Mouse (Mus musculus) embryonic facial prominence, embryonic 14.5 days (tissue): Measurements from ENCODE around the gene Abcc1. TPM values are rescaled to one million over a fixed set of nuclear protein-coding genes. Genes with fewer than 3 reads are reported as not detected.

Experiments
- ATAC-seq: fragments of 200-750 bp; cut with Nextera tagmentation; 2 replicates; pipeline ENCODE4 v1.8.0; 2017; ENCODE audit warnings: low read depth, moderate number of reproducible peaks, moderate TSS enrichment
- DNase-seq: peaks from one replicate; pipeline ENCODE4 v3.0.0-alpha.2; 2015; ENCODE audit warnings: low spot score
- H3K27ac ChIP-seq: fragments of 300-500 bp; sonication (generic); replicated peaks from 2 replicates; pipeline ENCODE4 v1.5.1; 2014; ENCODE audit warnings: low read depth, mild to moderate bottlenecking, low read length, moderate library complexity
- H3K27me3 ChIP-seq: fragments of 300-500 bp; sonication (generic); replicated peaks from 2 replicates; pipeline ENCODE4 v1.6.1; 2014; ENCODE audit warnings: low read length; ENCODE audit not compliant: control insufficient read depth, insufficient read depth
- H3K36me3 ChIP-seq: fragments of 300-500 bp; sonication (generic); 2 replicates; pipeline ENCODE4 v1.6.1; 2014; ENCODE audit warnings: low read length, mixed read lengths; ENCODE audit not compliant: control insufficient read depth, insufficient read depth
- H3K4me1 ChIP-seq: fragments of 300-500 bp; sonication (generic); 2 replicates; pipeline ENCODE4 v1.6.1; 2014; ENCODE audit warnings: antibody characterized with exemption, low read length; ENCODE audit not compliant: control insufficient read depth, insufficient read depth
- H3K4me2 ChIP-seq: fragments of 300-500 bp; sonication (generic); 2 replicates; pipeline ENCODE4 v1.6.1; 2014; ENCODE audit warnings: low read depth, mild to moderate bottlenecking, low read length, moderate library complexity, mixed read lengths
- H3K4me3 ChIP-seq: fragments of 300-500 bp; sonication (generic); 2 replicates; pipeline ENCODE4 v1.5.1; 2014; ENCODE audit warnings: low read depth, mild to moderate bottlenecking, low read length
- H3K9ac ChIP-seq: fragments of 300-500 bp; sonication (generic); 2 replicates; pipeline ENCODE4 v1.6.1; 2014; ENCODE audit warnings: low read depth, mild to moderate bottlenecking, low read length, moderate library complexity, mixed read lengths
- H3K9me3 ChIP-seq: fragments of 300-500 bp; sonication (generic); 2 replicates; pipeline ENCODE4 v1.6.1; 2016; ENCODE audit warnings: low read length; ENCODE audit not compliant: control insufficient read depth
- WGBS: fragments of 180-500 bp; shearing (Covaris S2); extraction: QIAGEN DNeasy Blood & Tissue Kit; methylation state at CpG from one replicate; pipeline ENCODE4 v1.1.7; 2014; 5-methylcytosine and 5-hydroxymethylcytosine counted together
- polyA plus RNA-seq: library from polyadenylated mRNA; unstranded; fragments of >200 nt; fragmentation: Nextera tagmentation; extraction: Ambion mirVana; gene quantifications from 2 replicates; pipeline ENCODE4 v1.2.1, GENCODE M21; 2014

Abcc1 gene
- polyA plus RNA-seq, 1 experiment from 2014 or later = 10.4 TPM

DNA sequence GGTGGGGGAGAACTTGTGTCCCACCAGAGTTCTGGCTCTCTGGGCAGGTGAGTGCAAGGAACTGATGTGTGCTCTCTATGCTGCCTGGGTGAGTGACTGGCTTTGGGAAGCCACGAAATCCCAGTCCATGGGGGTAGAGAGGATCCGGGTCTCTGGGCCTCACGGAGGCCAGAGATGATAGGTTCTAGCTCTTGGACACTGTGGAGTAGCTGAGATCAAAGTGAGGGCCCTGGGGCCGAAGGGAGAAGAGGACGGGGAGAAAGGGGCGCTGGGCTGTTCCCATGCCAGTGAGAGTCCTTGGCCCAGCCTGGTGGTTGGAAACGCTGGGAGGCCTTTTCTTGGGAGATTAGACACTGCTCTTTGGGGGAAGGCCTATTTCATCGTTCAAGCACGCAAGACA, 53.8 kb downstream of the Abcc1 start:
- H3K9ac ChIP-seq = no peak overlapping the region
- ATAC-seq = no peak
- no peak for DNase-seq
- no peak overlapping the region for H3K4me3 ChIP-seq
- no peaks in the 10 kb centered on the region for H3K9me3 ChIP-seq
- peaks cover 16% of the 10 kb centered on the region; the same call in 1 of the 2 replicates for H3K36me3 ChIP-seq
- no peaks in the 10 kb centered on the region for H3K4me1 ChIP-seq
- WGBS = 85% methylated on average over 9 of the region's 9 CpGs
- H3K27ac ChIP-seq = no peak overlapping the region
- no peak overlapping the region for H3K4me2 ChIP-seq
- no peaks in the 10 kb centered on the region for H3K27me3 ChIP-seq

DNA sequence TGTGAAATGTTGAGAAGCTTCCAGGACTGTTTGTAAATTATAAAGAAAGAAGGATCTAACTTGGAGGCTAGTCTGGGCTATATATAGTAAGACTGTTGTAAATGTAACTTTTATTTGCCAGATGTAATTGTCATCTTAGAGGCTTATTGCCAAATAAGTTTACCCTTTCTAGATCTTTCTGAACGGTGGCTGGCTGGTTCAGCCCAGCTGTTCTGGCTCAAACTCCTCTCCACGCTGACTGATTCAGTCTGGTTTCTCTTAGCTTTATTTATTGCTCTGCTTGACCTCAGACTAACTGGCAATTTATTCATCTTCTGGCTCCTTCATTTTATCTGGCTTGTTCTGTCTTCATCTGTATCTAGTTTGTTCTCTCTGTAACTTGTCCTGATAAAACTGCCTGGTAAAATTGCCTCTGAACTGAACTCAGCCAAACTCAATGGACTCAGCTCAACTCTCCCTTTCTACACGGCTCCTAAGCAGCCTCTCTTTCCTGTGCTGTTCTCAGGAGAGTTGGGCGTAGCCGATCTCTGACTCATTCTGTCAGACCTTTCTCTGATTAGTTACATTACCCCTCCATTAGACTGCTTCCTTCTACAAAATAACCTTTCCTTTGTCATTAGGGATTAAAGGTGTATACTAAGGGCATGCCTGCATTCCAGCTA, 55.7 kb downstream of the Abcc1 start:
- Histone ChIP-seq H3K9ac (no peak overlapping the region), H3K36me3 (peaks cover 14% of the 10 kb centered on the region; the same call in 1 of the 2 replicates), H3K27ac (no peak overlapping the region), H3K27me3 (no peaks in the 10 kb centered on the region), H3K4me2 (no peak overlapping the region), H3K4me3 (no peak overlapping the region), H3K9me3 (no peaks in the 10 kb centered on the region), H3K4me1 (no peaks in the 10 kb centered on the region)
- DNase-seq (peak; percentile 16), ATAC-seq (peak; percentile 81; the same call in 1 of the 2 replicates)
- 67% methylated on average over 5 of the region's 5 CpGs for WGBS

DNA sequence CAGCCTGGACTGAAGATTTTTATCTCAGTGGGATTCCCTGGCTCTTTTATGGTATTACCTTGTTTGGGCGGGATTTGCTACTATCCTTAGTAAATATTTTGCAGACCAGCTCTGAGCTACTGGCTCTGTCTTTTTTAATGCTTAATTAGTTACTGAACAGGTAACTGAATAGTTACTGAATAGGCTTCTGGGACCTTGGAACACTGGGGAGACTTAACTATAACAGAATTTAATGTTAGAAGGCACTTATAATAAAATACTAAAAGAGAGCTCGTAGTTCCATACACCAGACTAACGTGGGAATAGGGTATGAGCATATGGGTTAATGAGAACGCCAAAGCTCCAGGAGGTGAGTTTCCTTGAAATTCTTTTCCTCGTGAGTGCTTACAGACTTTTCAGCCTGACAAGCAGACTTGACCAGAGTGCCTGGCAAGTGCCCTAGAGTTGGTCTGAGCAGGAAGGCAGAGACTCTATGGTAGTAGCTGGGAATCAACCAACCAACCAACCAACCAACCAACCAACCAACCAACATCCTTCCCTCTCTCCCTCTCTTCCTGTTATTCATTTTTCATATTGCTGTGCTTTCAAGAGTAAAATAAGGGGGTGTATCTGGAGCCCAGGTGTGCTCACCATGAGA, 59.3 kb downstream of the Abcc1 start:
- Histone ChIP-seq H3K9me3 (no peaks in the 10 kb centered on the region), H3K4me3 (no peak overlapping the region), H3K9ac (no peak overlapping the region), H3K36me3 (0 out of 2 replicates have a peak, but pooled peaks cover 12% of the 10 kb centered on the region), H3K27ac (no peak overlapping the region), H3K4me2 (no peak overlapping the region), H3K27me3 (no peaks in the 10 kb centered on the region), H3K4me1 (no peaks in the 10 kb centered on the region)
- 84% methylated on average over 5 of the region's 5 CpGs for WGBS
- ATAC-seq = no peak
- no peak for DNase-seq

DNA sequence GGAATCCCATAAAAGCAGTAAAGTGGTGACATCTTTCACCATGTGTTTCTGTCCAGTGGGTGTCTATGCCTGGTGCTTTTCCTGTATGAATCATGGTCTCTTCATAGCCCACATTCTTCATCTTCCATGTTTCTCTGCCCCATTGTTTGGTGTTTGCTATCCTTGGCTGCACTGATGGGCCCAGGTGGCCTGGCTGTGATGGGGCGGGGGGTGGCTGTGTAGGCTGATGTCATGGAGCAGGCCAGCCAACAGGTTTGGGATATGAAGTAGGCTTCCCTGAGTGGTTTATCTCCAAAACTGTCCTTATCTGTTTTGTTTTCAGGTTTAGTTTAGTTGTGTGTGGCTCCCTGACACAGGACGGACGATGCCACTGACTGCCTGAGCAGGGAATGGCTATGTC, 60.7 kb downstream of the Abcc1 start:
- 96% methylated on average over 3 of the region's 3 CpGs for WGBS
- H3K36me3 ChIP-seq = 0 out of 2 replicates have a peak, but pooled peaks cover 12% of the 10 kb centered on the region
- H3K4me2 ChIP-seq = no peak overlapping the region
- ATAC-seq (no peak), DNase-seq (no peak)
- H3K27me3 ChIP-seq = no peaks in the 10 kb centered on the region
- no peaks in the 10 kb centered on the region for H3K9me3 ChIP-seq
- H3K4me1 ChIP-seq = no peaks in the 10 kb centered on the region
- no peak overlapping the region for H3K4me3 ChIP-seq
- no peak overlapping the region for H3K9ac ChIP-seq
- no peak overlapping the region for H3K27ac ChIP-seq

GRCm38 (mm10) chr16:14429371-14429770, 68.0 kb downstream of the Abcc1 start:
- Histone ChIP-seq H3K36me3 (no peaks in the 10 kb centered on the region), H3K27me3 (no peaks in the 10 kb centered on the region), H3K9me3 (no peaks in the 10 kb centered on the region), H3K9ac (no peak overlapping the region), H3K4me3 (no peak overlapping the region), H3K4me2 (no peak overlapping the region), H3K27ac (no peak overlapping the region), H3K4me1 (no peaks in the 10 kb centered on the region)
- ATAC-seq (no peak), DNase-seq (no peak)
- 83% methylated on average over 6 of the region's 6 CpGs for WGBS

DNA sequence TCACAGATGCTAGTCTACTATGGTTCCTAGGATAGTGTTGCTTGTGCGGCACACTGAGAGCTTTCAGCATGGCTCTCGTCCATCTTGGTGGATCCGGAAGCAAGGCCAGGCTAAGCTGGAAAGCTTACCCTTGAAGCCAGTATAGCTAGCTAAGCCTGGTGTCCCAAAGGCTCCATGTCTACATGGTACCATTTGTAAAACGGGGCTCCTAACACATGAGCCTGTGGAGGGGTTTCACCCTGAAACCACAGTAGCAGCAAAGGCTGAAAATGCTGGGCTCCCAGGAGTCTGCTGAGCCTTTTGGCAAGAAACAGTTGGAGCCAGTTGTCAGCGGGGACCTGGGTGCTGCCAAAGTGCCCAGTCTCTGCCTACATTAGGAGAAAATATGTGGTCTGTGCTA, 71.6 kb downstream of the Abcc1 start:
- H3K27me3 ChIP-seq = no peaks in the 10 kb centered on the region
- no peaks in the 10 kb centered on the region for H3K4me1 ChIP-seq
- no peak for ATAC-seq
- no peak for DNase-seq
- no peak overlapping the region for H3K4me3 ChIP-seq
- H3K9ac ChIP-seq = no peak overlapping the region
- no peak overlapping the region for H3K27ac ChIP-seq
- H3K4me2 ChIP-seq = no peak overlapping the region
- WGBS = 88% methylated on average over 5 of the region's 5 CpGs
- no peaks in the 10 kb centered on the region; the same call in 1 of the 2 replicates for H3K36me3 ChIP-seq
- H3K9me3 ChIP-seq = no peaks in the 10 kb centered on the region

GRCm38 (mm10) chr16:14435526-14435925, 74.2 kb downstream of the Abcc1 start:
- Histone ChIP-seq H3K9ac (no peak overlapping the region), H3K27ac (no peak overlapping the region), H3K27me3 (no peaks in the 10 kb centered on the region), H3K4me3 (no peak overlapping the region), H3K9me3 (no peaks in the 10 kb centered on the region), H3K4me1 (no peaks in the 10 kb centered on the region), H3K4me2 (no peak overlapping the region), H3K36me3 (no peaks in the 10 kb centered on the region; the same call in 1 of the 2 replicates)
- DNase-seq (no peak), ATAC-seq (no peak)
- 91% methylated on average over 1 of the region's 1 CpGs for WGBS

DNA sequence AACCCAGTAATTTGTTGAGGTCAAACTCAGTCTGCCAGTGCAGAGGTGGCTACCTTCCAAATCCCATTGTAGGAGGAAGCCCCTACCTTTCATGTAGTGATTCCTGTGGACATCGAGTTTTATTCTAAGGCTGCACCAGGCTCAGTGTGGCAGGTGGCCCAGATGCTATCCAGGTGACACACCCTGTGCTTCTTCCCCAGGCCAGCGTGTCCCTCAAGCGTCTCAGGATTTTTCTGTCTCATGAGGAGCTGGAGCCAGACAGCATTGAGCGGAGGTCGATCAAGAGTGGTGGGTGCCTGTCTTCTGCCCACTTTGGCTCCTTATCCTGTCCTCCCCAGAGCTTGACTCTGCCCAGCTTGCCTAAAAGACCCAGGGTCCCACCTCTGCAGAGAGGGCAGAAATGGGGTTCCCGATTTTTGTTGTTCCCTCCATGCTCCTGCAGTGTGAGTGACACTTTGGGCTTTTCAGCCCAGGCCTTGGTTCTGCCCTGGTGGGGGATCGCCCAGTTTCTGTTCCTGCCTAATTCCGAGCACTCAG, 76.2 kb downstream of the Abcc1 start:
- Histone ChIP-seq H3K9ac (no peak overlapping the region), H3K9me3 (no peaks in the 10 kb centered on the region), H3K4me3 (no peak overlapping the region), H3K4me1 (no peaks in the 10 kb centered on the region), H3K27ac (no peak overlapping the region), H3K27me3 (no peaks in the 10 kb centered on the region), H3K4me2 (no peak overlapping the region), H3K36me3 (no peaks in the 10 kb centered on the region; the same call in 1 of the 2 replicates)
- ATAC-seq (no peak), DNase-seq (no peak)
- WGBS = 90% methylated on average over 8 of the region's 8 CpGs
